11 mouse cellular contexts compared by ENCODE assay signal in genomic region chr16:31412321-31412720, GRCm38 (mm10). TPM values are rescaled to one million over a fixed set of nuclear protein-coding genes. Genes with fewer than 3 reads are reported as not detected.
DNase-seq lines count a peak whose midpoint lies in the region; ATAC-seq and TF ChIP-seq lines count a peak whose summit lies in the region.
"Had no signal": no experiment of that assay in that cellular context is flagged by ENCODE, and none has a peak within 500 bp of the region (broad histone marks: within the 10 kb centered on the region; RNA-seq: fewer than 3 reads in every experiment).

No protein-coding gene starts in this region.

- TF ChIP-seq CTCF in heart, adult 2 months (IDR thresholded peaks at IDR 0.05): no peak

- no peak overlapping the region for H3K4me2 ChIP-seq in liver, embryonic 13.5 days
- H3K4me2 ChIP-seq: limb, embryonic 13.5 days had no signal

- H3K27ac ChIP-seq in heart, adult 2 months: no peak overlapping the region
- peak overlapping the region; percentile 47; the same call in 1 of the 2 replicates for H3K27ac ChIP-seq in liver, embryonic 13.5 days
- H3K27ac ChIP-seq: limb, embryonic 13.5 days had no signal

- H3K9me3 ChIP-seq in liver, embryonic 13.5 days (replicated peaks): no peaks in the 10 kb centered on the region
- H3K9me3 ChIP-seq: G1E; limb, embryonic 13.5 days had no signal

- no peak for TF ChIP-seq POLR2A in heart, adult 2 months (IDR thresholded peaks at IDR 0.05; ENCODE audit: insufficient read depth, low read depth, low read length)

- H3K4me1 ChIP-seq in heart, adult 2 months (ENCODE audit: control insufficient read depth, insufficient read depth, low read length): no peaks in the 10 kb centered on the region; the same call in 1 of the 2 replicates
- H3K4me1 ChIP-seq in liver, embryonic 13.5 days (replicated peaks): peaks cover 4% of the 10 kb centered on the region; the same call in 1 of the 2 replicates
- H3K4me1 ChIP-seq: limb, embryonic 13.5 days had no signal

- no peak overlapping the region for H3K9ac ChIP-seq in heart, adult 2 months (ENCODE audit: low read depth, low read length)
- H3K9ac ChIP-seq in liver, embryonic 13.5 days: no peak overlapping the region
- H3K9ac ChIP-seq: limb, embryonic 13.5 days had no signal

- no peaks in the 10 kb centered on the region for H3K27me3 ChIP-seq in heart, adult 2 months (ENCODE audit: control insufficient read depth, insufficient read depth, low read length)
- no peaks in the 10 kb centered on the region for H3K27me3 ChIP-seq in liver, embryonic 13.5 days
- H3K27me3 ChIP-seq: limb, embryonic 13.5 days had no signal

- no peaks in the 10 kb centered on the region for H3K79me2 ChIP-seq in heart, adult 2 months (replicated peaks; ENCODE audit: control insufficient read depth, insufficient read depth, low read length)

- TF ChIP-seq EP300 in heart, adult 2 months (IDR thresholded peaks at IDR 0.05; ENCODE audit: insufficient read depth, low read depth, low read length): no peak

- DNase-seq in heart, adult 2 months: peak; percentile 52 to 67
- no peak for DNase-seq in heart, postnatal 25 days (ENCODE audit: low spot score)
- peak; percentile 56 for DNase-seq in 3T3-L1 (ENCODE audit: low read depth, low spot score)
- DNase-seq in gastrocnemius, adult 18-20 months (ENCODE audit: low spot score): peak; percentile 58
- DNase-seq in liver, embryonic 13.5 days: no peak
- no peak for DNase-seq in retina, embryonic 14.5 days (ENCODE audit: low spot score)
- no peak for DNase-seq in right cerebral cortex, adult 2 months (ENCODE audit: low spot score in 2 of 2)
- DNase-seq in layer of hippocampus, postnatal 25 days (ENCODE audit: extremely low spot score in 1 of 2, low spot score in 1 of 2): no peak

- intact Hi-C loops in heart, adult 2 months (cut with DNase I): no loop called here
- intact Hi-C loops in heart, postnatal 25 days (cut with DNase I): no loop called here

- no peak overlapping the region for H3K4me3 ChIP-seq in heart, adult 2 months
- no peak overlapping the region for H3K4me3 ChIP-seq in liver, embryonic 13.5 days (replicated peaks)
- H3K4me3 ChIP-seq: erythroblast, embryonic 14.5 days; limb, embryonic 13.5 days had no signal

- peak; percentile 75 for ATAC-seq in liver, embryonic 13.5 days (ENCODE audit: low read depth)

- 42% methylated on average over 14 of the region's 14 CpGs for WGBS in heart, adult 2 months
- WGBS in liver, embryonic 13.5 days (ENCODE audit: insufficient replicate concordance): 57% methylated on average over 14 of the region's 14 CpGs

- no peaks in the 10 kb centered on the region for H3K36me3 ChIP-seq in heart, adult 2 months (ENCODE audit: control insufficient read depth, insufficient read depth, low read length)
- no peaks in the 10 kb centered on the region for H3K36me3 ChIP-seq in liver, embryonic 13.5 days
- H3K36me3 ChIP-seq: G1E; limb, embryonic 13.5 days had no signal

RNA-seq across cellular contexts. Expression of gene Bdh1, which starts 9.8 kb away (rescaled TPM):
- total RNA-seq in heart, adult 2 months (2021): 100 to 1,000 TPM; 134 to 159 TPM
- 23.3 and 61.3 TPM in 2 replicates for polyA plus RNA-seq in heart, adult 2 months (2012; rRNA removed)
- total RNA-seq in heart, postnatal 25 days (2021): 1 to 10 TPM; 7.0 to 7.6 TPM
- total RNA-seq in gastrocnemius, adult 18-20 months (2021): 100 to 1,000 TPM in 1 of 2 experiments, 10 to 100 TPM in 1; 61.4 to 145 TPM
- polyA plus RNA-seq in liver, embryonic 13.5 days (2015; fragmentation: Nextera tagmentation; extraction: Ambion mirVana): 56.7 and 61.3 TPM in 2 replicates
- 100 to 1,000 TPM; 116 to 121 TPM for total RNA-seq in layer of hippocampus, postnatal 25 days (2021)
- polyA plus RNA-seq: G1E had no signal

Comparison
In these comparisons a context has a peak if more than half of its experiments do, and no peak if none do; other contexts are left out.
1. DNase-seq: peak in heart, adult 2 months (2 of 2), 3T3-L1 (single experiment) and gastrocnemius, adult 18-20 months (single experiment); none in heart, postnatal 25 days (single experiment), liver, embryonic 13.5 days (single experiment), retina, embryonic 14.5 days (single experiment), right cerebral cortex, adult 2 months (0 of 2) and layer of hippocampus, postnatal 25 days (0 of 2).
2. RNA of gene Bdh1, which starts 9.8 kb away (total RNA-seq): 134 to 159 TPM in heart, adult 2 months, 61.4 to 145 TPM in gastrocnemius, adult 18-20 months and 116 to 121 TPM in layer of hippocampus, postnatal 25 days; 7.0 to 7.6 TPM in heart, postnatal 25 days; every median in the first group is over 4 times any median in the second.